Mouse (Mus musculus): Measurements from ENCODE around the gene Nck2. TPM values are rescaled to one million over a fixed set of nuclear protein-coding genes. Genes with fewer than 3 reads are reported as not detected.

Gene Nck2
- total and polyA plus RNA-seq, 2 experiments from 2014 or later = 17.7 to 49.7 TPM

- no peaks in the 10 kb centered on the region for H3K9me3 ChIP-seq (replicated peaks; ENCODE audit: control insufficient read depth, low read length)
- H3K36me3 ChIP-seq (replicated peaks; ENCODE audit: control insufficient read depth, insufficient read depth, low read length) = peaks cover 7% of the 10 kb centered on the region; the same call in 1 of the 2 replicates
- WGBS = 91% methylated on average over 4 of the region's 4 CpGs
- no peak overlapping the region for H3K4me3 ChIP-seq (ENCODE audit: low read depth, low read length)
- no peak overlapping the region for H3K27ac ChIP-seq (ENCODE audit: low read depth)
- no peaks in the 10 kb centered on the region for H3K4me1 ChIP-seq (ENCODE audit: control insufficient read depth, insufficient read depth)
- TF ChIP-seq CTCF (IDR thresholded peaks at IDR 0.05; ENCODE audit: low read depth) = no peak
- no peak for TF ChIP-seq EP300 (IDR thresholded peaks at IDR 0.05; ENCODE audit: low read depth)
- ATAC-seq (ENCODE audit: insufficient read depth, low read depth) = no peak
- DNase-seq (ENCODE audit: low spot score) = no peak
- no peaks in the 10 kb centered on the region for H3K27me3 ChIP-seq (ENCODE audit: control insufficient read depth, insufficient read depth, low read length)
- H3K9ac ChIP-seq (replicated peaks; ENCODE audit: low read depth, low read length) = no peak overlapping the region
- no peak overlapping the region for H3K4me2 ChIP-seq (ENCODE audit: low read depth, low read length)
Measured at GRCm38 (mm10) chr1:43571105-43571504, 126.7 kb downstream of the Nck2 start.

- Histone ChIP-seq H3K27ac (ENCODE audit: low read depth) (no peak overlapping the region), H3K4me1 (ENCODE audit: control insufficient read depth, insufficient read depth) (no peaks in the 10 kb centered on the region), H3K36me3 (replicated peaks; ENCODE audit: control insufficient read depth, insufficient read depth, low read length) (peaks cover 7% of the 10 kb centered on the region; the same call in 1 of the 2 replicates), H3K4me2 (ENCODE audit: low read depth, low read length) (no peak overlapping the region), H3K9ac (replicated peaks; ENCODE audit: low read depth, low read length) (no peak overlapping the region), H3K9me3 (replicated peaks; ENCODE audit: control insufficient read depth, low read length) (no peaks in the 10 kb centered on the region), H3K27me3 (ENCODE audit: control insufficient read depth, insufficient read depth, low read length) (no peaks in the 10 kb centered on the region), H3K4me3 (ENCODE audit: low read depth, low read length) (no peak overlapping the region)
- ATAC-seq (ENCODE audit: insufficient read depth, low read depth) (no peak), DNase-seq (ENCODE audit: low spot score) (no peak)
- 72% methylated on average over 3 of the region's 3 CpGs for WGBS
- no peak for TF ChIP-seq EP300 (IDR thresholded peaks at IDR 0.05; ENCODE audit: low read depth)
Measured at GRCm38 (mm10) chr1:43574793-43575304, 130.5 kb downstream of the Nck2 start.

- DNase-seq (ENCODE audit: low spot score) (peak; percentile 15), ATAC-seq (ENCODE audit: insufficient read depth, low read depth) (no peak)
- H3K9me3 ChIP-seq (replicated peaks; ENCODE audit: control insufficient read depth, low read length) = no peaks in the 10 kb centered on the region
- no peak overlapping the region for H3K4me2 ChIP-seq (ENCODE audit: low read depth, low read length)
- H3K36me3 ChIP-seq (replicated peaks; ENCODE audit: control insufficient read depth, insufficient read depth, low read length) = no peaks in the 10 kb centered on the region
- no peak overlapping the region for H3K27ac ChIP-seq (ENCODE audit: low read depth)
- H3K27me3 ChIP-seq (ENCODE audit: control insufficient read depth, insufficient read depth, low read length) = no peaks in the 10 kb centered on the region
- no peak overlapping the region for H3K9ac ChIP-seq (replicated peaks; ENCODE audit: low read depth, low read length)
- H3K4me3 ChIP-seq (ENCODE audit: low read depth, low read length) = no peak overlapping the region
- WGBS = 51% methylated on average over 3 of the region's 3 CpGs
- no peak for TF ChIP-seq EP300 (IDR thresholded peaks at IDR 0.05; ENCODE audit: low read depth)
- no peaks in the 10 kb centered on the region for H3K4me1 ChIP-seq (ENCODE audit: control insufficient read depth, insufficient read depth)
Measured at GRCm38 (mm10) chr1:43577371-43577770, 133.0 kb downstream of the Nck2 start.

GRCm38 (mm10) chr1:43583564-43583963 is 139.2 kb downstream of the Nck2 start:
- Histone ChIP-seq H3K27ac (ENCODE audit: low read depth) (no peak overlapping the region), H3K9me3 (replicated peaks; ENCODE audit: control insufficient read depth, low read length) (no peaks in the 10 kb centered on the region), H3K4me2 (ENCODE audit: low read depth, low read length) (no peak overlapping the region), H3K4me3 (ENCODE audit: low read depth, low read length) (no peak overlapping the region), H3K27me3 (ENCODE audit: control insufficient read depth, insufficient read depth, low read length) (no peaks in the 10 kb centered on the region), H3K36me3 (replicated peaks; ENCODE audit: control insufficient read depth, insufficient read depth, low read length) (no peaks in the 10 kb centered on the region), H3K4me1 (ENCODE audit: control insufficient read depth, insufficient read depth) (no peaks in the 10 kb centered on the region), H3K9ac (replicated peaks; ENCODE audit: low read depth, low read length) (no peak overlapping the region)
- 69% methylated on average over 1 of the region's 1 CpGs for WGBS
- ATAC-seq (ENCODE audit: insufficient read depth, low read depth) (no peak), DNase-seq (ENCODE audit: low spot score) (no peak)
- TF ChIP-seq CTCF (IDR thresholded peaks at IDR 0.05; ENCODE audit: low read depth) = no peak
- no peak for TF ChIP-seq EP300 (IDR thresholded peaks at IDR 0.05; ENCODE audit: low read depth)

GRCm38 (mm10) chr1:43589001-43589400 is 144.6 kb downstream of the Nck2 start:
- Histone ChIP-seq H3K27ac (ENCODE audit: low read depth) (no peak overlapping the region), H3K4me2 (ENCODE audit: low read depth, low read length) (no peak overlapping the region), H3K36me3 (replicated peaks; ENCODE audit: control insufficient read depth, insufficient read depth, low read length) (no peaks in the 10 kb centered on the region), H3K27me3 (ENCODE audit: control insufficient read depth, insufficient read depth, low read length) (no peaks in the 10 kb centered on the region), H3K9ac (replicated peaks; ENCODE audit: low read depth, low read length) (no peak overlapping the region), H3K9me3 (replicated peaks; ENCODE audit: control insufficient read depth, low read length) (no peaks in the 10 kb centered on the region), H3K4me1 (ENCODE audit: control insufficient read depth, insufficient read depth) (no peaks in the 10 kb centered on the region), H3K4me3 (ENCODE audit: low read depth, low read length) (no peak overlapping the region)
- ATAC-seq (ENCODE audit: insufficient read depth, low read depth) (no peak), DNase-seq (ENCODE audit: low spot score) (no peak)
- TF ChIP-seq EP300 (IDR thresholded peaks at IDR 0.05; ENCODE audit: low read depth) = no peak
- no peak for TF ChIP-seq CTCF (IDR thresholded peaks at IDR 0.05; ENCODE audit: low read depth)
- WGBS = 78% methylated on average over 1 of the region's 1 CpGs

- Histone ChIP-seq H3K4me3 (ENCODE audit: low read depth, low read length) (no peak overlapping the region), H3K4me2 (ENCODE audit: low read depth, low read length) (no peak overlapping the region), H3K36me3 (replicated peaks; ENCODE audit: control insufficient read depth, insufficient read depth, low read length) (no peaks in the 10 kb centered on the region), H3K27me3 (ENCODE audit: control insufficient read depth, insufficient read depth, low read length) (no peaks in the 10 kb centered on the region), H3K4me1 (ENCODE audit: control insufficient read depth, insufficient read depth) (no peaks in the 10 kb centered on the region), H3K9ac (replicated peaks; ENCODE audit: low read depth, low read length) (no peak overlapping the region), H3K9me3 (replicated peaks; ENCODE audit: control insufficient read depth, low read length) (no peaks in the 10 kb centered on the region), H3K27ac (ENCODE audit: low read depth) (no peak overlapping the region)
- ATAC-seq (ENCODE audit: insufficient read depth, low read depth) (no peak), DNase-seq (ENCODE audit: low spot score) (no peak)
- TF ChIP-seq EP300 (IDR thresholded peaks at IDR 0.05; ENCODE audit: low read depth) = no peak
- TF ChIP-seq CTCF (IDR thresholded peaks at IDR 0.05; ENCODE audit: low read depth) = no peak
- WGBS = 44% methylated on average over 2 of the region's 2 CpGs
Measured at GRCm38 (mm10) chr1:43589910-43590309, 145.5 kb downstream of the Nck2 start.
